Mouse (Mus musculus): Measurements from ENCODE around the gene Ttll8. TPM values are rescaled to one million over a fixed set of nuclear protein-coding genes. Genes with fewer than 3 reads are reported as not detected.
A peak's percentile ranks its signal among the peaks of the same experiment; 100 is the strongest.

Gene Ttll8
- polyA plus RNA-seq, 1 experiment from 2014 or later = not detected

DNA sequence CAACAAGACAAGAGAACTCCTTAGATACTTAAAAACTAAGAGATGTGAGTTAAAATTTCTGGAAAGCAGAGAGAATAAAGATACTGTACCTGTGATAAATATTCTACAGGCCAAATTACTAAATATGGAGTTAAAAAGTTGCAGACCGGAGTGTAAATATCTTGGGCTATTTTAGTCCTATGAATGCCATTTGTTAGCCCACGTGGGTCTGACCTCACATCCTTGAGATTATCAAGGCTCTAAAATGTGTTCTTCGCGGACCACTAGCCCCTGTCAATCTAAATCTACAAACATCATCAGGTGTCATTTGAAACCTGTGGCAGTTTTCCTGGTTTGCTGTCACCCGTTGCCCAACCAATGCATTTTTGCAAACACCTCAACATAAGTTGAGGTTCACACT is 11.4 kb downstream of the Ttll8 start:
- Histone ChIP-seq H3K27me3 (ENCODE audit: control insufficient read depth, insufficient read depth, low read length) (no peaks in the 10 kb centered on the region), H3K27ac (ENCODE audit: low read length) (no peak overlapping the region), H3K4me3 (ENCODE audit: low read depth, low read length) (no peak overlapping the region), H3K4me1 (ENCODE audit: control insufficient read depth, insufficient read depth, low read length) (no peaks in the 10 kb centered on the region), H3K4me2 (replicated peaks; ENCODE audit: low read depth, low read length) (no peak overlapping the region), H3K9me3 (ENCODE audit: control insufficient read depth, low read depth, low read length) (no peaks in the 10 kb centered on the region), H3K9ac (replicated peaks; ENCODE audit: low read depth, low read length) (no peak overlapping the region), H3K36me3 (ENCODE audit: control insufficient read depth, insufficient read depth, low read length) (no peaks in the 10 kb centered on the region)
- no peak for ATAC-seq (ENCODE audit: insufficient number of reproducible peaks, insufficient read depth, low FRiP score, low read depth)
- whole genome bisulfite sequencing = 67% methylated on average over 5 of the region's 5 CpGs

DNA sequence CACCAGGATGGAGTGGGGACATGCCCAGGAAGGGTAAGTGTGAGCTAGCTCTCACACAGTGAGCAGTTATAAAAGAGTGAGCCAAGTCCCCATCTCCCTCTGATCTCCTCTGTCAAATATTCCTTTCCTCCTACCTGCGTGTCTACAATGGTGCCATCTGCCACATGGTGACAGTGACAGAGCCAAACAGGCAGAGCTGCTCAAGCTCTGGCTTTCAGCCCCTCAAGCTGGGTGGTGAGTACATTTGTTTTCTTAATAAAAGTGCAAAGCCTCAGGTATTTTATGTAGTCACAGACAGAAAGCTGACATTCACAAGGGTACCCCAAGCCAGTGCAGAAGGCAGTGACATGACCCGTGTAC is 16.9 kb downstream of the Ttll8 start:
- H3K9ac ChIP-seq (replicated peaks; ENCODE audit: low read depth, low read length) = no peak overlapping the region
- ATAC-seq (ENCODE audit: insufficient number of reproducible peaks, insufficient read depth, low FRiP score, low read depth) = no peak
- no peak overlapping the region for H3K27ac ChIP-seq (ENCODE audit: low read length)
- H3K4me2 ChIP-seq (replicated peaks; ENCODE audit: low read depth, low read length) = no peak overlapping the region
- H3K36me3 ChIP-seq (ENCODE audit: control insufficient read depth, insufficient read depth, low read length) = no peaks in the 10 kb centered on the region
- H3K27me3 ChIP-seq (ENCODE audit: control insufficient read depth, insufficient read depth, low read length) = no peaks in the 10 kb centered on the region
- WGBS = 56% methylated on average over 2 of the region's 2 CpGs
- no peaks in the 10 kb centered on the region for H3K4me1 ChIP-seq (ENCODE audit: control insufficient read depth, insufficient read depth, low read length)
- H3K9me3 ChIP-seq (ENCODE audit: control insufficient read depth, low read depth, low read length) = no peaks in the 10 kb centered on the region
- no peak overlapping the region for H3K4me3 ChIP-seq (ENCODE audit: low read depth, low read length)

DNA sequence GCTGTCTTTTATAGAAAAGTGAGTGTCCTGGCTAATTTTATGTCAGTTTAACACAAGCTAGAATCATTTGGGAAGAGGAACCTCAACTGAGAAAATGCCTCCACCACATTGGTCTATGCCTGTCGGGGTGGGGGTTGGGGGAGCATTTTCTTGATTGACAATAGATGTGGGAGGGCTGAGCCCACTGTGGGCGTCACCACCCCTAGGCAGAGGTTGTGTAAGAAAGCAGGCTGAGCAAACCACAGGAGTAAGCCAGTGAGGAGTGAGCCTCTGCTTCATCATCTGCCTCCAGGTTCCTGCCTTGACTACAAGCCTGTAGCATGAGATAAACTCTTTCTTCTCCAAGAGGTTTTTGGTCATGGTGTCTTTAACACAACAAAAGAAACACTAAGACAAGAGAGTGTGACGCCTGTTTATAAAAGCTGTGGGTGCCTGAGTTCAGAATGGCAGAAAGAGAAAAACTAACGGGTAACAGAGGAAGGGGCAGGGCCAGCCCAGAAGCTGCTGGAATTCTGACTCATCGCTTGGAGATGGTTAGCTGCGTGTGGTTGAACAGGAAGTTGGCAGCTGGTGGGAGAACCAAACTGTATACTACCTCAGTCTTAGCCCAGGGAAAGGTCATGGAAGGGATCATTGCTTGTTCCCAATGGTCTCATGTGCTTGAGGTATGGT is 17.5 kb downstream of the Ttll8 start:
- Histone ChIP-seq H3K4me1 (ENCODE audit: control insufficient read depth, insufficient read depth, low read length) (no peaks in the 10 kb centered on the region), H3K27ac (ENCODE audit: low read length) (no peak overlapping the region), H3K4me3 (ENCODE audit: low read depth, low read length) (no peak overlapping the region), H3K27me3 (ENCODE audit: control insufficient read depth, insufficient read depth, low read length) (no peaks in the 10 kb centered on the region), H3K36me3 (ENCODE audit: control insufficient read depth, insufficient read depth, low read length) (no peaks in the 10 kb centered on the region), H3K9ac (replicated peaks; ENCODE audit: low read depth, low read length) (no peak overlapping the region), H3K9me3 (ENCODE audit: control insufficient read depth, low read depth, low read length) (no peaks in the 10 kb centered on the region), H3K4me2 (replicated peaks; ENCODE audit: low read depth, low read length) (no peak overlapping the region)
- ATAC-seq (ENCODE audit: insufficient number of reproducible peaks, insufficient read depth, low FRiP score, low read depth) = no peak
- WGBS = 65% methylated on average over 6 of the region's 6 CpGs

DNA sequence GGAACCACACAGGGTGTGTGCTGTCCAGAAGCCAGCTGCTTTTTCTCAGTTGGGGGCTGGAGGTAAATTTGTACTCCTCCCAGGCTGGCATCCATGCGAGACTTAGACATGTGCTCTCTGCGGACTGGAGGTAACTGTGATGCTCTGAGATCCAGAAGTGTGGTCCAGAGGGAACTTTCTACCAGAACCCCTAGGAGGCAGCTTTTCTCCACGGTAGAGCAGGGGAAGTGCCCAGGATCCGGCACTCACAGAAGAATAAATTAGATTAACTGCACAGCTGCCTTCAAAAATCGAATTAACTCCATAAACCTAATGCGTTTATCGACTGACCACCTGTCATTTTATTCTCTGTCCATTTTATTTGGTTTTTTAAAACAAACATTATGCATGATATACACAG is 20.1 kb downstream of the Ttll8 start:
- H3K4me1 ChIP-seq (ENCODE audit: control insufficient read depth, insufficient read depth, low read length) = no peaks in the 10 kb centered on the region
- no peak overlapping the region for H3K4me2 ChIP-seq (replicated peaks; ENCODE audit: low read depth, low read length)
- no peaks in the 10 kb centered on the region for H3K36me3 ChIP-seq (ENCODE audit: control insufficient read depth, insufficient read depth, low read length)
- H3K27ac ChIP-seq (ENCODE audit: low read length) = no peak overlapping the region
- no peaks in the 10 kb centered on the region for H3K27me3 ChIP-seq (ENCODE audit: control insufficient read depth, insufficient read depth, low read length)
- 57% methylated on average over 7 of the region's 7 CpGs for WGBS
- H3K9ac ChIP-seq (replicated peaks; ENCODE audit: low read depth, low read length) = no peak overlapping the region
- H3K9me3 ChIP-seq (ENCODE audit: control insufficient read depth, low read depth, low read length) = no peaks in the 10 kb centered on the region
- no peak for ATAC-seq (ENCODE audit: insufficient number of reproducible peaks, insufficient read depth, low FRiP score, low read depth)
- H3K4me3 ChIP-seq (ENCODE audit: low read depth, low read length) = no peak overlapping the region

DNA sequence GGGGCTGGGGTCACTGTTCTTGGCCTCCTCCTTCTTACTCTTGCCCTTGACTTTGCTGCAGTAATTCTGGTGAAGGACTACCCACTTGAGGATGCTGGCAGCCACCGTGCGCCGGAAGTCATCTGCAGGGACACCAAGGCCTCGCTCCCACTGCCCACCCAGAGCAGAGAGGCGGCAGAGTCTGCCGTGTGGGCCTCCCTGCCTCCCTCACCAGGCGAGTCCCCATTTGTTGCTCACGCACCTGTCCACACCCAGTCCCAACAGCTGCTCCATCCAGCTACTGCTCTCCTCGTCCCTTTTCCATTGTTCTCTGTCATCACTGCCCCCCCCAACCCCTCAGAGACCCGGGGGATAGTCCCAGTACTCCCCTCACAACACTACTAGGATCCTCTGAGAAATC is 21.6 kb downstream of the Ttll8 start:
- Histone ChIP-seq H3K27me3 (ENCODE audit: control insufficient read depth, insufficient read depth, low read length) (no peaks in the 10 kb centered on the region), H3K9ac (replicated peaks; ENCODE audit: low read depth, low read length) (no peak overlapping the region), H3K4me2 (replicated peaks; ENCODE audit: low read depth, low read length) (no peak overlapping the region), H3K36me3 (ENCODE audit: control insufficient read depth, insufficient read depth, low read length) (no peaks in the 10 kb centered on the region), H3K4me3 (ENCODE audit: low read depth, low read length) (no peak overlapping the region), H3K4me1 (ENCODE audit: control insufficient read depth, insufficient read depth, low read length) (no peaks in the 10 kb centered on the region), H3K27ac (ENCODE audit: low read length) (no peak overlapping the region), H3K9me3 (ENCODE audit: control insufficient read depth, low read depth, low read length) (no peaks in the 10 kb centered on the region)
- 81% methylated on average over 10 of the region's 10 CpGs for WGBS
- ATAC-seq (ENCODE audit: insufficient number of reproducible peaks, insufficient read depth, low FRiP score, low read depth) = no peak

DNA sequence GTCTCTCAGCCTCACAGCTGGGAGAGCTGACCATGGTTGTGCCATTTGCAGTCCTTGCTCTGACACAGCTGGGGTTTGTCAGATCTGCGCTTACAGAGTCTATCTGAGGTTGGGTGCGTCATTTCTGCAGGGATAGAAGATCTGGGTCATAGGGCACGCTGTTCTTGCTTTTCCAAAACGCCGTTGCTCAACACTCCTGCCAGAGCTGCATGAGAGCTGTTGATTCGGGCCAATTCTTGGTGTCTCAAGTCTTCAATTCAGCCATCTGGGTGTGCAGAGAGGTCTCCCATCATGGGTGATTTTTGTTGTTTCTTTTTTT is 32.3 kb downstream of the Ttll8 start:
- no peak; the same call in 1 of the 2 replicates for ATAC-seq (ENCODE audit: insufficient number of reproducible peaks, insufficient read depth, low FRiP score, low read depth)
- no peak overlapping the region for H3K4me2 ChIP-seq (replicated peaks; ENCODE audit: low read depth, low read length)
- no peaks in the 10 kb centered on the region for H3K27me3 ChIP-seq (ENCODE audit: control insufficient read depth, insufficient read depth, low read length)
- H3K27ac ChIP-seq (ENCODE audit: low read length) = no peak overlapping the region
- no peaks in the 10 kb centered on the region for H3K9me3 ChIP-seq (ENCODE audit: control insufficient read depth, low read depth, low read length)
- no peaks in the 10 kb centered on the region for H3K36me3 ChIP-seq (ENCODE audit: control insufficient read depth, insufficient read depth, low read length)
- WGBS = 51% methylated on average over 6 of the region's 6 CpGs
- no peak overlapping the region for H3K9ac ChIP-seq (replicated peaks; ENCODE audit: low read depth, low read length)
- no peak overlapping the region for H3K4me3 ChIP-seq (ENCODE audit: low read depth, low read length)
- no peaks in the 10 kb centered on the region for H3K4me1 ChIP-seq (ENCODE audit: control insufficient read depth, insufficient read depth, low read length)

DNA sequence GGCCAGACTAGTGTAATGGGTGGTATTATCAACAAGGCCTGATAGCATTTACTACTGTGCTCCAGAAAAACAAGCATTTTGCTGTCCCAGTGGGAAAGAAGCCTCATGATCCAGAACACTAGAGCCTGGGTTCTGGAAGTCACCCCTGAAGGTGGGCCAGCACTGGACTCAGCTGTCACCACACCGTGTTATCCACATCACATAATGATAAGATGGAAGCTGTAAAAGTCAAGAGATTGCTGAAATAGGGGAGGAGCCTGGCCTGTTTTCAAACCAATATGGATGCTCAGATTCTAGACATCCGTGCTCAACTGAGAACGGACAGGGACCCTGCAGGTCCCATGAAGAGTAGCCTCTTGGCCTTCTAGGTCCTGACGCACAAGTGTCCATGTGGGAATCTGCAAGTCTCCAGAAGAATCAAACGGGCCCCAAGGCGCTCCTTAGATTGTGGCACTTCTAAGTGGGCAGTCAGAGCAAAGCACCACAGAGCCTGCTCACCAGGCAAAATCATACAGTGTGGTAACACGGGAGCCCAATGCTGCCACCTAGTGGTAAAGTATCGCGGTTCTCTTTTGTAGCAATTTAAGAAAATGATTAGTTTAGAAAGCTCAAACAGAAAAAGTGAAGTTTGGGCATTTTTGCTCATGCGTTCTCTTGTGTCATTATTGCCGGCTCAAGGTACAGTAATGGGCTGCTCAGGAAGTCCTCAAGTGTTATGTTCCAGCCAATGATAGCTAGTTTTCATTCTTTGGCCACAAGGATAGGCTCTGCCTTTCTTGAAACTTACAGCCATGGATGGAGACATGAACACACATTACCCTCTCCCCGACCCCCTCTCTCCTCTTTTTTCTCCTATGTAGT is 32.9 kb downstream of the Ttll8 start:
- no peaks in the 10 kb centered on the region for H3K4me1 ChIP-seq (ENCODE audit: control insufficient read depth, insufficient read depth, low read length)
- WGBS = 27% methylated on average over 12 of the region's 12 CpGs
- no peak overlapping the region for H3K4me2 ChIP-seq (replicated peaks; ENCODE audit: low read depth, low read length)
- H3K36me3 ChIP-seq (ENCODE audit: control insufficient read depth, insufficient read depth, low read length) = no peaks in the 10 kb centered on the region
- H3K27me3 ChIP-seq (ENCODE audit: control insufficient read depth, insufficient read depth, low read length) = no peaks in the 10 kb centered on the region
- no peak overlapping the region for H3K27ac ChIP-seq (ENCODE audit: low read length)
- H3K9me3 ChIP-seq (ENCODE audit: control insufficient read depth, low read depth, low read length) = no peaks in the 10 kb centered on the region
- ATAC-seq (ENCODE audit: insufficient number of reproducible peaks, insufficient read depth, low FRiP score, low read depth) = peak; percentile 56; the same call in 1 of the 2 replicates
- no peak overlapping the region for H3K9ac ChIP-seq (replicated peaks; ENCODE audit: low read depth, low read length)
- no peak overlapping the region for H3K4me3 ChIP-seq (ENCODE audit: low read depth, low read length)

DNA sequence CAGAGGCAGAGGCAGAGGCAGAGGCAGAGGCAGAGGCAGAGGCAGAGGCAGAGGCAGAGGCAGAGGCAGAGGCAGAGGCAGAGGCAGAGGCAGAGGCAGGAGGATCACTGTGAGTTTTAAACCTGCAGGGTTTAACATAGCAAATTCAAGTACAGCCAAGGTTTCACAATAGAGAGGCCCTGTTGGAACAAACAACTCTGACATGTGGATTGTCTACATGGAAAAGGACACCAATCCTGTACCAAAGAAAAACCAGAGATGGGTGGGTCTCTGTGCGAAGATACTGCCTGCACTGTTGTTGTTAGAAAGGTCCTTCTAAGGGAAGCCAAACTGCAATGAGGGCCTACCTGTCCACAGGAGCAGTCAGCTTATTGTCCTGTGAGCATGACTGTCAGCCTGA is 34.2 kb downstream of the Ttll8 start:
- no peak overlapping the region for H3K4me3 ChIP-seq (ENCODE audit: low read depth, low read length)
- H3K36me3 ChIP-seq (ENCODE audit: control insufficient read depth, insufficient read depth, low read length) = no peaks in the 10 kb centered on the region
- 93% methylated on average over 1 of the region's 1 CpGs for WGBS

More for the DNA sequence above, 34.2 kb downstream of the Ttll8 start:
- Histone ChIP-seq H3K27me3 (ENCODE audit: control insufficient read depth, insufficient read depth, low read length) (no peaks in the 10 kb centered on the region), H3K9ac (replicated peaks; ENCODE audit: low read depth, low read length) (no peak overlapping the region), H3K4me1 (ENCODE audit: control insufficient read depth, insufficient read depth, low read length) (no peaks in the 10 kb centered on the region), H3K4me2 (replicated peaks; ENCODE audit: low read depth, low read length) (no peak overlapping the region), H3K9me3 (ENCODE audit: control insufficient read depth, low read depth, low read length) (no peaks in the 10 kb centered on the region), H3K27ac (ENCODE audit: low read length) (no peak overlapping the region)
- ATAC-seq (ENCODE audit: insufficient number of reproducible peaks, insufficient read depth, low FRiP score, low read depth) = no peak
